Mouse (Mus musculus): ENCODE measurements around the gene Tgfbi. TPM values are rescaled to one million over a fixed set of nuclear protein-coding genes. Genes with fewer than 3 reads are reported as not detected.

Tgfbi gene
- 1.8 TPM for polyA plus RNA-seq (2012; fragmentation: generic; extraction: Trizol)

GRCm38 (mm10) chr13:56609103-56609856, at the start of gene Tgfbi:
Gene Tgfbi (plus strand): TSS chr13:56609523.
- H3K4me3 ChIP-seq, result no peak within 1 kb of the TSS
- no peaks in the 10 kb centered on the region for H3K27me3 ChIP-seq (ENCODE audit: control insufficient read depth, insufficient read depth, insufficient read length)
- H3K79me2 ChIP-seq (ENCODE audit: control insufficient read depth, insufficient read depth), result no peaks in the 10 kb centered on the region
- peak within 1 kb of the TSS; percentile 30 for H3K4me2 ChIP-seq (ENCODE audit: low read depth)
- H3ac ChIP-seq (ENCODE audit: control insufficient read depth, insufficient read length), result no peak within 1 kb of the TSS
- H3K36me3 ChIP-seq (ENCODE audit: control insufficient read depth, insufficient read depth), result no peaks in the 10 kb centered on the region
- TF ChIP-seq POLR2A (IDR thresholded peaks at IDR 0.05; ENCODE audit: insufficient read length, low read depth) (no peak), TCF3 (IDR thresholded peaks at IDR 0.05; ENCODE audit: insufficient read length, low read depth) (no peak), USF1 (IDR thresholded peaks at IDR 0.05; ENCODE audit: low read depth) (no peak), MYOG (IDR thresholded peaks at IDR 0.05; ENCODE audit: control insufficient read depth in 1 of 3, insufficient read depth in 1 of 3, insufficient read length in 2 of 3, low read depth in 2 of 3) (no peak), MAX (IDR thresholded peaks at IDR 0.05; ENCODE audit: low read depth) (no peak)

- no peaks in the 10 kb centered on the region for H3K27me3 ChIP-seq (ENCODE audit: control insufficient read depth, insufficient read depth, insufficient read length)
- no peak overlapping the region for H3ac ChIP-seq (ENCODE audit: control insufficient read depth, insufficient read length)
- no peak overlapping the region for H3K4me3 ChIP-seq
- TF ChIP-seq E2F4 (IDR thresholded peaks at IDR 0.05; ENCODE audit: insufficient read depth), result no peak
- TF ChIP-seq USF1 (IDR thresholded peaks at IDR 0.05; ENCODE audit: low read depth), result no peak
- TF ChIP-seq TCF12 (IDR thresholded peaks at IDR 0.05; ENCODE audit: insufficient read depth, poor library complexity, severe bottlenecking), result no peak
- no peak for TF ChIP-seq MYOG (IDR thresholded peaks at IDR 0.05; ENCODE audit: control insufficient read depth in 1 of 3, insufficient read depth in 1 of 3, insufficient read length in 2 of 3, low read depth in 2 of 3)
- TF ChIP-seq SRF (IDR thresholded peaks at IDR 0.05; ENCODE audit: control insufficient read depth, insufficient read length, low read depth), result no peak
- TF ChIP-seq TCF3 (IDR thresholded peaks at IDR 0.05; ENCODE audit: insufficient read length, low read depth), result no peak
- no peak for TF ChIP-seq POLR2A (IDR thresholded peaks at IDR 0.05; ENCODE audit: insufficient read length, low read depth)
- no peak for TF ChIP-seq MAX (IDR thresholded peaks at IDR 0.05; ENCODE audit: low read depth)
- no peak for TF ChIP-seq CEBPB (IDR thresholded peaks at IDR 0.05; ENCODE audit: insufficient read depth, poor library complexity, severe bottlenecking)
- no peak for TF ChIP-seq REST (IDR thresholded peaks at IDR 0.05; ENCODE audit: insufficient read depth, insufficient read length)
- TF ChIP-seq POLR2AphosphoS2 (IDR thresholded peaks at IDR 0.05; ENCODE audit: insufficient read length, low read depth), result no peak
- TF ChIP-seq MYOD1 (IDR thresholded peaks at IDR 0.05; ENCODE audit: control insufficient read depth in 1 of 3, insufficient read length in 2 of 3, low read depth in 2 of 3), result no peak
- H3K36me3 ChIP-seq (ENCODE audit: control insufficient read depth, insufficient read depth), result no peaks in the 10 kb centered on the region
- no peak overlapping the region for H3K4me2 ChIP-seq (ENCODE audit: low read depth)
- no peaks in the 10 kb centered on the region for H3K79me2 ChIP-seq (ENCODE audit: control insufficient read depth, insufficient read depth)
These were observed 49.4 kb upstream of the Tgfbi start for GRCm38 (mm10) chr13:56559841-56560370.

DNA sequence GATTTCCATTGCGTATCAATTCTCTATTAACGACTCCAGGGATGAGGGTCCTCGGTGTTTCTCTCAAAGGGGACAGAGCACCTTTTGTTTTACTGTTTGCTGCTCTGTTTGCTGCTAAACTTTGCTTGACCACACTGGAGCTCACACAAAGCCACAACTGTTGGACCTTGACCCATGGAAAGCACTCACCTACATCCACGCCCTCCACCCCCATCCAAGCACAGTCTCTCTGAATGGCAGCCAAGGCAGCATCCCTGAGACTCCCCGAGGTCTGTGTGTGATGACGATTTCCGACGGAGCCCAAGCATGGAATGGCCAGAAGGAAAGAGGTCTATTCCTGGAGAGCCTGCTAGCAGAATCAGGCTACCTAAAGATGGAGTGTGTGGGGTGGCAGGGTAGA, 48.2 kb upstream of the Tgfbi start:
- Histone ChIP-seq H3K4me2 (ENCODE audit: low read depth) (no peak overlapping the region), H3K79me2 (ENCODE audit: control insufficient read depth, insufficient read depth) (no peaks in the 10 kb centered on the region), H3K27me3 (ENCODE audit: control insufficient read depth, insufficient read depth, insufficient read length) (no peaks in the 10 kb centered on the region), H3K4me3 (no peak overlapping the region), H3K36me3 (ENCODE audit: control insufficient read depth, insufficient read depth) (no peaks in the 10 kb centered on the region), H3ac (ENCODE audit: control insufficient read depth, insufficient read length) (no peak overlapping the region)
- no peak for TF ChIP-seq CEBPB (IDR thresholded peaks at IDR 0.05; ENCODE audit: insufficient read depth, poor library complexity, severe bottlenecking)
- no peak for TF ChIP-seq POLR2AphosphoS2 (IDR thresholded peaks at IDR 0.05; ENCODE audit: insufficient read length, low read depth)
- TF ChIP-seq MAX (IDR thresholded peaks at IDR 0.05; ENCODE audit: low read depth), result no peak
- TF ChIP-seq TCF3 (IDR thresholded peaks at IDR 0.05; ENCODE audit: insufficient read length, low read depth), result no peak
- no peak for TF ChIP-seq TCF12 (IDR thresholded peaks at IDR 0.05; ENCODE audit: insufficient read depth, poor library complexity, severe bottlenecking)
- no peak for TF ChIP-seq MYOG (IDR thresholded peaks at IDR 0.05; ENCODE audit: control insufficient read depth in 1 of 3, insufficient read depth in 1 of 3, insufficient read length in 2 of 3, low read depth in 2 of 3)
- no peak for TF ChIP-seq MYOD1 (IDR thresholded peaks at IDR 0.05; ENCODE audit: control insufficient read depth in 1 of 3, insufficient read length in 2 of 3, low read depth in 2 of 3)
- TF ChIP-seq SRF (IDR thresholded peaks at IDR 0.05; ENCODE audit: control insufficient read depth, insufficient read length, low read depth), result no peak
- no peak for TF ChIP-seq REST (IDR thresholded peaks at IDR 0.05; ENCODE audit: insufficient read depth, insufficient read length)
- no peak for TF ChIP-seq POLR2A (IDR thresholded peaks at IDR 0.05; ENCODE audit: insufficient read length, low read depth)
- no peak for TF ChIP-seq E2F4 (IDR thresholded peaks at IDR 0.05; ENCODE audit: insufficient read depth)
- TF ChIP-seq USF1 (IDR thresholded peaks at IDR 0.05; ENCODE audit: low read depth), result no peak

DNA sequence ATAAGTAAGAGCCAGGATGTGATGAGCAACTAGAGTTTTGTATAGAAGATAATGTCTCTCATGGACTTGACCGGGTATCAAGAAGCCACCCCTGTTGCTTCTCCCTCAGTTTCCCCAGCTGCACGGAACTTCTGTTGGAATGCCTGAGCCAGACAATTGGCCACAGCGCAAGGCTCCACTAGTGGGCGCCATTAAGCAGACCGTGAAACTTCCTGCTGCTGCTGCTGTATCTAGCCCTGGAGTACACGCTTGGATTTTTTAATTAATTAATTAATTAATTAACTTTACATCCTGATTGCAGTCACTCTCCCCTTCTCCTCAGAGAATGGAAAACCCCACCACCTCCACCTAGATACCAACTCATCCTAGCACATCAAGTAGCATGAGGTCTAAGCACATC, 46.2 kb upstream of the Tgfbi start:
- no peaks in the 10 kb centered on the region for H3K36me3 ChIP-seq (ENCODE audit: control insufficient read depth, insufficient read depth)
- no peaks in the 10 kb centered on the region for H3K27me3 ChIP-seq (ENCODE audit: control insufficient read depth, insufficient read depth, insufficient read length)
- H3K4me2 ChIP-seq (ENCODE audit: low read depth), result no peak overlapping the region
- H3ac ChIP-seq (ENCODE audit: control insufficient read depth, insufficient read length), result no peak overlapping the region
- H3K4me3 ChIP-seq, result no peak overlapping the region
- no peaks in the 10 kb centered on the region for H3K79me2 ChIP-seq (ENCODE audit: control insufficient read depth, insufficient read depth)
- TF ChIP-seq TCF3 (IDR thresholded peaks at IDR 0.05; ENCODE audit: insufficient read length, low read depth), result no peak
- TF ChIP-seq MYOD1 (IDR thresholded peaks at IDR 0.05; ENCODE audit: control insufficient read depth in 1 of 3, insufficient read length in 2 of 3, low read depth in 2 of 3), result no peak
- no peak for TF ChIP-seq REST (IDR thresholded peaks at IDR 0.05; ENCODE audit: insufficient read depth, insufficient read length)
- TF ChIP-seq USF1 (IDR thresholded peaks at IDR 0.05; ENCODE audit: low read depth), result no peak
- TF ChIP-seq TCF12 (IDR thresholded peaks at IDR 0.05; ENCODE audit: insufficient read depth, poor library complexity, severe bottlenecking), result no peak
- no peak for TF ChIP-seq SRF (IDR thresholded peaks at IDR 0.05; ENCODE audit: control insufficient read depth, insufficient read length, low read depth)

Data from myocyte (in vitro differentiated cells).